ENCODE assay signal across 11 mouse cellular contexts in genomic region chrX:159928834-159929233, GRCm38 (mm10).
"Had no signal": no experiment of that assay in that cellular context is flagged by ENCODE, and none has a peak within 500 bp of the region (broad histone marks: within the 10 kb centered on the region; RNA-seq: fewer than 3 reads in every experiment).

No protein-coding gene starts in this region.

- H3K27me3 ChIP-seq: liver, embryonic 13.5 days had no signal

- H3K27ac ChIP-seq: left cerebral cortex, adult 2 months; liver, embryonic 13.5 days had no signal

- H3K9me3 ChIP-seq: liver, embryonic 13.5 days had no signal

- DNase-seq: kidney, postnatal 10 days; kidney, postnatal 36 days; layer of hippocampus, postnatal 36 days; liver, embryonic 13.5 days; lung, adult 2 months; lung, postnatal 14 days; lung, postnatal 4 days; midbrain, embryonic 14.5 days; thymus, postnatal 25 days had no signal

- H3K4me1 ChIP-seq: liver, embryonic 13.5 days had no signal

- H3K9ac ChIP-seq: liver, embryonic 13.5 days had no signal

- H3K4me2 ChIP-seq: liver, embryonic 13.5 days; midbrain, embryonic 11.5 days had no signal

- H3K36me3 ChIP-seq: liver, embryonic 13.5 days had no signal

- H3K4me3 ChIP-seq: left cerebral cortex, adult 2 months; liver, embryonic 13.5 days had no signal
